Mouse (Mus musculus): ENCODE data around the gene Tagln3.

DNA sequence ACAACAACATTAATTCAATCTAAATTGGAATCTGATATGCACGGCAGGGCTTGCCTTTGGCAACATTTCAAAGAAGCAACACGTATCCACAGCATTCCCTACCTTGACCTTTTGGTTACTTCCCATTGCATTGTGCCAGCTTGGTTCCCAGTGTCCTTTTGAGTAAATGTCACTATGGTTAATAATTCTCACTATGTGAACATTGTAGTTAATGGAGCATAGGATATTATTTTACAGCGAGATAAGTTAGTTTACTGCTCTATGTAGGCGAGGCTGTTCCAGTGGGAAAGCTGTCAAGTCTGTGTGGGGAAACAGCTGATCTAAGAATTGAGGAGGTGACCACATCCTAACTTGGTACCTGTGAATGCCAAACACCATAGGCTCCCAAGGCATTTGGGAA, 54.4 kb downstream of the Tagln3 start:
- TF ChIP-seq CTCF (IDR thresholded peaks at IDR 0.05; ENCODE audit: insufficient read depth, low read depth, low read length) = no peak
- no peak for TF ChIP-seq POLR2A (IDR thresholded peaks at IDR 0.05; ENCODE audit: insufficient read depth, low read depth, low read length)
